In genomic region chr7:127809846-127810245, GRCm38 (mm10) we compare ENCODE assay signal across 28 mouse cellular contexts. TPM values are rescaled to one million over a fixed set of nuclear protein-coding genes. Genes with fewer than 3 reads are reported as not detected.
A peak's percentile ranks its signal among the peaks of the same experiment; 100 is the strongest.
DNase-seq lines count a peak whose midpoint lies in the region; ATAC-seq lines count a peak whose summit lies in the region.
"Had no signal": no experiment of that assay in that cellular context is flagged by ENCODE, and none has a peak within 500 bp of the region (broad histone marks: within the 10 kb centered on the region; RNA-seq: fewer than 3 reads in every experiment).

No protein-coding gene starts in this region.

- H3K27me3 ChIP-seq in liver, embryonic 11.5 days (replicated peaks; ENCODE audit: control insufficient read depth, insufficient read depth, low read length): no peaks in the 10 kb centered on the region
- H3K27me3 ChIP-seq in liver, embryonic 15.5 days: no peaks in the 10 kb centered on the region
- H3K27me3 ChIP-seq: embryonic facial prominence, embryonic 12.5 days; forebrain, embryonic 13.5 days; forebrain, embryonic 15.5 days; Patski had no signal

- H3K27ac ChIP-seq in liver, embryonic 11.5 days (ENCODE audit: low read depth, low read length): peak overlapping the region; percentile 39; the same call in 1 of the 2 replicates
- peak overlapping the region; percentile 70; the same call in 1 of the 2 replicates for H3K27ac ChIP-seq in liver, embryonic 15.5 days (replicated peaks)
- H3K27ac ChIP-seq: embryonic facial prominence, embryonic 10.5 days; embryonic facial prominence, embryonic 12.5 days; forebrain, embryonic 13.5 days; forebrain, embryonic 15.5 days had no signal

- H3K4me3 ChIP-seq in liver, embryonic 11.5 days (ENCODE audit: low read depth, low read length): no peak overlapping the region
- H3K4me3 ChIP-seq in liver, embryonic 15.5 days (replicated peaks): no peak overlapping the region
- H3K4me3 ChIP-seq: embryonic facial prominence, embryonic 10.5 days; embryonic facial prominence, embryonic 12.5 days; forebrain, embryonic 13.5 days; forebrain, embryonic 15.5 days had no signal

- no peak for ATAC-seq in liver, embryonic 11.5 days (replicated peaks; ENCODE audit: low FRiP score)
- ATAC-seq in liver, embryonic 15.5 days (ENCODE audit: insufficient read depth): no peak
- ATAC-seq: activated CD4-positive, CD25-positive, alpha-beta regulatory T cell, adult 4 months; forebrain, embryonic 13.5 days; forebrain, embryonic 15.5 days; forebrain, postnatal 0 days; Patski had no signal

- 81% methylated on average over 1 of the region's 1 CpGs for WGBS in liver, embryonic 11.5 days
- WGBS in liver, embryonic 15.5 days (ENCODE audit: insufficient replicate concordance): 62% methylated on average over 1 of the region's 1 CpGs

- no peak for DNase-seq in liver, embryonic 11.5 days (ENCODE audit: low spot score)
- DNase-seq in liver (no peak), ES-CJ7 (ENCODE audit: low read depth, low spot score) (peak; percentile 59), R1 (ENCODE audit: low read depth, low spot score) (peak; percentile 74)
- no peak for DNase-seq in cerebellum, adult 8-10 months
- DNase-seq in adrenal gland, adult (ENCODE audit: inconsistent age in 2 of 2, low spot score in 1 of 2): no peak
- DNase-seq in thymus, adult 18-20 months: no peak
- DNase-seq: adrenal gland, adult 2 months; adrenal gland, postnatal 10 days; adrenal gland, postnatal 25 days; cerebellum, adult 11 months; cerebellum, adult 18-20 months; cerebellum, adult 9-10 months; cerebellum, postnatal 10 days; cerebellum, postnatal 25 days; forebrain, postnatal 0 days had no signal

- H3K36me3 ChIP-seq in liver, embryonic 11.5 days (ENCODE audit: control insufficient read depth, insufficient read depth, low read length): no peaks in the 10 kb centered on the region
- no peaks in the 10 kb centered on the region for H3K36me3 ChIP-seq in liver, embryonic 15.5 days (replicated peaks)
- H3K36me3 ChIP-seq: G1E had no signal

- no peak overlapping the region for H3K4me2 ChIP-seq in liver, embryonic 11.5 days
- H3K4me2 ChIP-seq in liver, embryonic 15.5 days: no peak overlapping the region
- H3K4me2 ChIP-seq: embryonic facial prominence, embryonic 12.5 days; forebrain, embryonic 13.5 days; forebrain, embryonic 15.5 days had no signal

- no peak overlapping the region for H3K9ac ChIP-seq in liver, embryonic 11.5 days (ENCODE audit: low read depth, low read length)
- H3K9ac ChIP-seq in liver, embryonic 15.5 days: no peak overlapping the region
- H3K9ac ChIP-seq: embryonic facial prominence, embryonic 12.5 days; forebrain, embryonic 13.5 days; forebrain, embryonic 15.5 days; forebrain, postnatal 0 days had no signal

- peaks cover 28% of the 10 kb centered on the region for H3K4me1 ChIP-seq in liver, embryonic 11.5 days (replicated peaks; ENCODE audit: control insufficient read depth, insufficient read depth, low read length)
- peaks cover 61% of the 10 kb centered on the region for H3K4me1 ChIP-seq in liver, embryonic 15.5 days (replicated peaks)
- H3K4me1 ChIP-seq: embryonic facial prominence, embryonic 10.5 days; embryonic facial prominence, embryonic 12.5 days had no signal

- H3K9me3 ChIP-seq in liver, embryonic 11.5 days (ENCODE audit: control insufficient read depth, low read length): no peaks in the 10 kb centered on the region
- no peaks in the 10 kb centered on the region for H3K9me3 ChIP-seq in liver, embryonic 15.5 days (replicated peaks)
- H3K9me3 ChIP-seq: embryonic facial prominence, embryonic 10.5 days; embryonic facial prominence, embryonic 12.5 days; forebrain, embryonic 13.5 days; forebrain, embryonic 15.5 days; G1E had no signal

RNA-seq across cellular contexts. Expression of gene Hsd3b7, which starts 9.4 kb away (rescaled TPM):
- 31.4 and 32.4 TPM in 2 replicates for polyA plus RNA-seq in liver, embryonic 11.5 days (2014; fragmentation: Nextera tagmentation; extraction: Ambion mirVana)
- polyA plus RNA-seq in liver, embryonic 15.5 days (2015; fragmentation: Nextera tagmentation; extraction: Ambion mirVana): 55.9 and 75.3 TPM in 2 replicates

RNA-seq across cellular contexts. Expression of gene Stx4a, which starts 14.2 kb away (rescaled TPM):
- polyA plus RNA-seq in liver, embryonic 11.5 days (2014; fragmentation: Nextera tagmentation; extraction: Ambion mirVana): 16.1 and 19.4 TPM in 2 replicates
- 14.6 and 14.9 TPM in 2 replicates for polyA plus RNA-seq in liver, embryonic 15.5 days (2015; fragmentation: Nextera tagmentation; extraction: Ambion mirVana)

RNA-seq across cellular contexts. Expression of gene Stx1b, which starts 14.5 kb away (rescaled TPM):
- 1.5 and 1.9 TPM in 2 replicates for polyA plus RNA-seq in liver, embryonic 11.5 days (2014; fragmentation: Nextera tagmentation; extraction: Ambion mirVana)
- polyA plus RNA-seq in liver, embryonic 15.5 days (2015; fragmentation: Nextera tagmentation; extraction: Ambion mirVana): 0.43 and 0.44 TPM in 2 replicates

RNA-seq across cellular contexts. Expression of gene Gm49388, which starts 24.4 kb away (rescaled TPM):
- not detected in 2 replicates for polyA plus RNA-seq in liver, embryonic 11.5 days (2014; fragmentation: Nextera tagmentation; extraction: Ambion mirVana)
- not detected in 2 replicates for polyA plus RNA-seq in liver, embryonic 15.5 days (2015; fragmentation: Nextera tagmentation; extraction: Ambion mirVana)
- polyA plus RNA-seq: activated CD4-positive, CD25-positive, alpha-beta regulatory T cell, adult 4 months; adrenal gland, adult 2 months; brain, embryonic 14.5 days; cortical plate, adult 2 months; embryonic facial prominence, embryonic 10.5 days; embryonic facial prominence, embryonic 12.5 days; embryonic facial prominence, embryonic 14.5 days; forebrain, embryonic 11.5 days; forebrain, embryonic 13.5 days; forebrain, embryonic 15.5 days; forebrain, postnatal 0 days had no signal

RNA-seq across cellular contexts. Expression of gene Setd1a, which starts 33.4 kb away (rescaled TPM):
- 24.2 and 26.0 TPM in 2 replicates for polyA plus RNA-seq in liver, embryonic 11.5 days (2014; fragmentation: Nextera tagmentation; extraction: Ambion mirVana)
- polyA plus RNA-seq in liver, embryonic 15.5 days (2015; fragmentation: Nextera tagmentation; extraction: Ambion mirVana): 9.2 and 9.3 TPM in 2 replicates

Comparison
In these comparisons a context has a peak if more than half of its experiments do, and no peak if none do; other contexts are left out.
1. DNase-seq: peak in ES-CJ7 (single experiment) and R1 (single experiment); none in liver, embryonic 11.5 days (single experiment), liver (single experiment), cerebellum, adult 8-10 months (single experiment), adrenal gland, adult (0 of 2) and thymus, adult 18-20 months (0 of 2).